Mouse (Mus musculus) hindbrain, embryonic 10.5 days (tissue): ENCODE data around the gene Plxdc2. TPM values are rescaled to one million over a fixed set of nuclear protein-coding genes. Genes with fewer than 3 reads are reported as not detected.

Experiments used
- DNase-seq: peaks from one replicate; pipeline ENCODE4 v3.0.0-alpha.2; 2017; ENCODE audit warnings: low spot score
- H3K27ac ChIP-seq: fragments of 300-500 bp; sonication (generic); 2 replicates; pipeline ENCODE4 v1.5.1; 2016; ENCODE audit warnings: mild to moderate bottlenecking, moderate library complexity
- H3K27me3 ChIP-seq: fragments of 300-500 bp; sonication (generic); 2 replicates; pipeline ENCODE4 v1.6.1; 2016; ENCODE audit warnings: mild to moderate bottlenecking; ENCODE audit not compliant: poor library complexity, insufficient read depth, severe bottlenecking
- H3K36me3 ChIP-seq: fragments of 300-500 bp; sonication (generic); 2 replicates; pipeline ENCODE4 v1.6.1; 2016; ENCODE audit warnings: mild to moderate bottlenecking, moderate library complexity
- H3K4me1 ChIP-seq: fragments of 300-500 bp; sonication (generic); replicated peaks from 2 replicates; pipeline ENCODE4 v1.6.1; 2016; ENCODE audit warnings: mild to moderate bottlenecking
- H3K4me3 ChIP-seq: fragments of 300-500 bp; sonication (generic); 2 replicates; pipeline ENCODE4 v1.5.1; 2016; ENCODE audit warnings: mild to moderate bottlenecking, moderate library complexity
- H3K9me3 ChIP-seq: fragments of 300-500 bp; sonication (generic); 2 replicates; pipeline ENCODE4 v1.6.1; 2016; ENCODE audit warnings: mild to moderate bottlenecking, moderate library complexity
- WGBS: fragments of 180-500 bp; shearing (Covaris S2); methylation state at CpG from one replicate; pipeline ENCODE4 v1.1.7; 2016; 5-methylcytosine and 5-hydroxymethylcytosine counted together
- polyA plus RNA-seq: library from polyadenylated mRNA; unstranded; fragments of >200 nt; fragmentation: Nextera tagmentation; extraction: Ambion mirVana; gene quantifications from 2 replicates; pipeline ENCODE4 v1.2.1, GENCODE M21; 2016

Plxdc2 gene
- polyA plus RNA-seq, result 13.4 and 14.5 TPM in 2 replicates

- under 1% methylated on average over 44 of the region's 45 CpGs for WGBS
- peaks cover 21% of the 10 kb centered on the region for H3K4me1 ChIP-seq
- DNase-seq, result peak; percentile 83
- no peaks in the 10 kb centered on the region for H3K9me3 ChIP-seq
- H3K4me3 ChIP-seq, result peak within 1 kb of the TSS; percentile 73
- H3K27me3 ChIP-seq, result peaks cover 9% of the 10 kb centered on the region
- no peaks in the 10 kb centered on the region for H3K36me3 ChIP-seq
- peak within 1 kb of the TSS; percentile 90 for H3K27ac ChIP-seq
Measured at GRCm38 (mm10) chr2:16356106-16356818, at the start of gene Plxdc2. Gene Plxdc2 (plus strand): TSS chr2:16356304.

DNA sequence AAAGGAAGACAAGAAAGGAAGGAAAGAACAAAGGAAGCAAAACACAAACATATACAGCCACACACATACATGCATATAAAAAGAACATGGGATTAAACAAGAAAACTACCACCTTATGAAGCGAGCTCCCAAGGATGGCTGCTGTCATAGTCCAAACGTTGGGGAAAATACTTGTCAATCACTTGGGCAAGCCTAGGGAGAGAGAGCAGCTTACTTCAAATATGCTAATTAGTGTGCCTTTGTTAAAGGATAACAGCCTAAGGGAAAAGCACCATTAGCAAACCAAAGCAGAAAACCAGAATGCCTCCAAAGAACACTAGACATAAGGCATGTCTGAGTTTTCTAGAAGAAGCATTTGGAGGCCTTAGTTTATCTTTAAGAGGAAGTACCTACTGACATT lies 45.7 kb upstream of the Plxdc2 start:
- no peaks in the 10 kb centered on the region for H3K27me3 ChIP-seq
- H3K4me1 ChIP-seq, result no peaks in the 10 kb centered on the region
- H3K9me3 ChIP-seq, result no peaks in the 10 kb centered on the region
- DNase-seq, result no peak
- 26% methylated on average over 2 of the region's 2 CpGs for WGBS
- H3K27ac ChIP-seq, result no peak overlapping the region
- no peak overlapping the region for H3K4me3 ChIP-seq
- no peaks in the 10 kb centered on the region for H3K36me3 ChIP-seq

DNA sequence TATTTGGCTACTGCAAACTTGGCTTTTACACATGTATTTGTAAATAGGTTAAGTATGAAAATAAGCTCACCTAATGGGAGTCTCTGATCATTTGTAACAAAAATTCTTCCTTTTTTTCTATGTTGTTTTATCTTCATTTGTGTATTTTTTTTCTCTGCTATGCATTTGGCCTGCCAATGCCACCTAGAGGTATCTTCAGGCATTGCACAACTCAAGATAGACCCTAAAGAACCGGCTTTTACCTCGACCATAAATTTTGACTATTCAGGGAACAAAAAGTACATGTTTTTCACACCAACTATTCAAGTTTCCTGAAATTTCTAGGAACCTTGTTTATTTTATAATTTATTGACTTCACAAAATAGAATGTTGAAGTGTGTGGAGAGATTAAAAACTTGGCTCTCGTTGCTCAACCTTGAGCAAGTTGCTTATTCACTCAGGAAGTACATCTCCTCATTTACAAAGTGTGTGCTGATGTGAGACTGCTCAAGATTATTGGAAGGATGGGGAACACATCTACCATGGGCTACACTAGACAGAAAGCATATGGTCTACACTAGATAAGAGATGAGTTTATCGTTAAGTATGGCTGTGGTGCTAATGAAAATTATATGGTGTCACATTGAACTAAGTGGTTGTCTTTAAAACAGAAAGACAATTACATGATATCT lies 43.6 kb upstream of the Plxdc2 start:
- no peaks in the 10 kb centered on the region for H3K36me3 ChIP-seq
- H3K9me3 ChIP-seq, result no peaks in the 10 kb centered on the region
- no peak overlapping the region for H3K27ac ChIP-seq
- H3K27me3 ChIP-seq, result no peaks in the 10 kb centered on the region
- no peak for DNase-seq
- H3K4me1 ChIP-seq, result no peaks in the 10 kb centered on the region
- no peak overlapping the region for H3K4me3 ChIP-seq
- WGBS, result 71% methylated on average over 4 of the region's 4 CpGs

GRCm38 (mm10) chr2:16335194-16335781 lies 20.8 kb upstream of the Plxdc2 start:
- no peak for DNase-seq
- no peak overlapping the region for H3K4me3 ChIP-seq
- WGBS, result 58% methylated on average over 4 of the region's 4 CpGs
- no peaks in the 10 kb centered on the region for H3K9me3 ChIP-seq
- H3K4me1 ChIP-seq, result no peaks in the 10 kb centered on the region
- no peak overlapping the region for H3K27ac ChIP-seq
- H3K27me3 ChIP-seq, result no peaks in the 10 kb centered on the region
- no peaks in the 10 kb centered on the region for H3K36me3 ChIP-seq

DNA sequence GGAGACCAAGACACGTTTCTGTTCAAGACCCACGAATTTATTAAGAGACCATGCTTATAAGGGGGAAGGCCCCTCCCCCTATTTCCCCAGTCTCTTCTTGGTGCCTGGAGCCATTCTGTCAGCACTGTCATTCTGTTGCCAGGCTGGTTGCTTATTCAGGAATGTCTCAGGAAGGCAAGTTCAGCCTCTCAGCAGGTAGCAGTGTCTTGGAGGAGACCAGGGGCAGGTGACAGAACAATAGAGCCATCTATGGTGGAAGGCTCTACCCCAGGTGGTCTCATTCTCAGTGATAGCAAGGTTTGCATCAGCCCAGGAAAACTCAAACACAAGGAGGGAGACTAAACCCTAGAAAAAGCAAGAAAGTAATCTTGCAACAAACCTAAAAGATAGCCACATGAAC lies 11.5 kb upstream of the Plxdc2 start:
- Histone ChIP-seq H3K4me3 (no peak overlapping the region), H3K27ac (no peak overlapping the region), H3K27me3 (no peaks in the 10 kb centered on the region), H3K9me3 (no peaks in the 10 kb centered on the region), H3K36me3 (no peaks in the 10 kb centered on the region), H3K4me1 (no peaks in the 10 kb centered on the region)
- WGBS, result 48% methylated on average over 2 of the region's 2 CpGs
- no peak for DNase-seq

GRCm38 (mm10) chr2:16351106-16351505 lies 5.0 kb upstream of the Plxdc2 start:
- WGBS, result 85% methylated on average over 3 of the region's 3 CpGs
- H3K27me3 ChIP-seq, result no peaks in the 10 kb centered on the region

GRCm38 (mm10) chr2:16355611-16356105 lies 446 bp upstream of the Plxdc2 start:
- no peaks in the 10 kb centered on the region for H3K36me3 ChIP-seq
- under 1% methylated on average over 22 of the region's 22 CpGs for WGBS
- peak; percentile 84 for DNase-seq
- H3K4me3 ChIP-seq, result peak overlapping the region; percentile 73
- H3K27ac ChIP-seq, result peak overlapping the region; percentile 90
- peaks cover 21% of the 10 kb centered on the region for H3K4me1 ChIP-seq
- H3K27me3 ChIP-seq, result peaks cover 9% of the 10 kb centered on the region
- H3K9me3 ChIP-seq, result no peaks in the 10 kb centered on the region

More at GRCm38 (mm10) chr2:16351106-16351505, 5.0 kb upstream of the Plxdc2 start:
- no peak for DNase-seq
- no peak overlapping the region for H3K4me3 ChIP-seq
- H3K4me1 ChIP-seq, result peaks cover 12% of the 10 kb centered on the region; the same call in 1 of the 2 replicates
- no peaks in the 10 kb centered on the region for H3K36me3 ChIP-seq
- no peaks in the 10 kb centered on the region for H3K9me3 ChIP-seq
- H3K27ac ChIP-seq, result no peak overlapping the region

DNA sequence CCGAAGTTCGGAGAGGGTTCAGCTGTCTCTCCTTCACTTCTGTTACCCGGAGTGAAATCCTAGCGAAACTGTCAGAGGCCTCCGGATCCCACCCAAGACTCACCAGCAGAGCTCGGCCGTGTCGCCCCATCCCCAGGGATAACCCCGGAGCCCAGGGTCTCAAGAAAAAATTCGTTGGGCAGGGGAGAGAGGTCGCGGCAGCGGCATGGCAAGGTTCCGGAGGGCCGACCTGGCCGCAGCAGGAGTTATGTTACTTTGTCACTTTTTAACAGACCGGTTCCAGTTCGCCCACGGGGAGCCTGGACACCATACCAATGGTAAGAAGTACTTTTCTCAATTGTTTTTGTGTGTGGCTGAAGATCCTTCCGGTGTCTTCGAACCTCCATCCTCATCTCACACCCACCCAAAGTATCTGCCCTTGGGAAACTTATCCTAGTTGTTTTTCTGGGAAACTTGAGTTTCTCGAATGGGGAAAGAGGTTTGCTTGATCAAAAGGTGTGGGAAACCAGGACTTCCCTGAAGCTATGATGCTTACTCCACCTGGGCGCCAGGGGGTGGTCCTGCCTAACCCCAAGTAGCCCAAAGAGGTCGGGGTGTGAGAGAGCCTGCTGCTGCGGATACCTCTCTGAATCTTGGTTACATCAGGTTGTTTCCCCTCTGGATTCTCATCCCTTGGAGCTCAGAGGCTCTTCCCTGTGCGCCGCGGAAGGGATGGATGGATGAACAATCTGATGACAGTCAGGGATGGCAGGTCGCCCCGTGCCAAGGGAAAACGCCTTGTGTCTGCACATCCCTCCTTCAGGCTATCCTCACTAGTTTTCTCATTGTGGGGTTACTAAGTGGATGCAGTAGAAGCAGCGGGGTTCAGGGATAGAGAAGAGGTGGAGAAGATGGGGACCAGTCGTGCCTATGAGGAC lies 1.1 kb downstream of the Plxdc2 start:
- H3K9me3 ChIP-seq, result no peaks in the 10 kb centered on the region
- H3K4me1 ChIP-seq, result peaks cover 21% of the 10 kb centered on the region
- WGBS, result 2% methylated on average over 33 of the region's 33 CpGs
- H3K36me3 ChIP-seq, result no peaks in the 10 kb centered on the region
- peaks cover 9% of the 10 kb centered on the region for H3K27me3 ChIP-seq
- peak; percentile 20 for DNase-seq
- peak overlapping the region; percentile 73 for H3K4me3 ChIP-seq
- H3K27ac ChIP-seq, result peak overlapping the region; percentile 90

- Histone ChIP-seq H3K9me3 (no peaks in the 10 kb centered on the region), H3K27me3 (peaks cover 9% of the 10 kb centered on the region), H3K36me3 (no peaks in the 10 kb centered on the region), H3K4me3 (peak overlapping the region; percentile 73), H3K4me1 (peaks cover 21% of the 10 kb centered on the region), H3K27ac (peak overlapping the region; percentile 50; the same call in 1 of the 2 replicates)
- no peak for DNase-seq
- 4% methylated on average over 1 of the region's 1 CpGs for WGBS
Measured at GRCm38 (mm10) chr2:16357946-16358345, 1.8 kb downstream of the Plxdc2 start.

DNA sequence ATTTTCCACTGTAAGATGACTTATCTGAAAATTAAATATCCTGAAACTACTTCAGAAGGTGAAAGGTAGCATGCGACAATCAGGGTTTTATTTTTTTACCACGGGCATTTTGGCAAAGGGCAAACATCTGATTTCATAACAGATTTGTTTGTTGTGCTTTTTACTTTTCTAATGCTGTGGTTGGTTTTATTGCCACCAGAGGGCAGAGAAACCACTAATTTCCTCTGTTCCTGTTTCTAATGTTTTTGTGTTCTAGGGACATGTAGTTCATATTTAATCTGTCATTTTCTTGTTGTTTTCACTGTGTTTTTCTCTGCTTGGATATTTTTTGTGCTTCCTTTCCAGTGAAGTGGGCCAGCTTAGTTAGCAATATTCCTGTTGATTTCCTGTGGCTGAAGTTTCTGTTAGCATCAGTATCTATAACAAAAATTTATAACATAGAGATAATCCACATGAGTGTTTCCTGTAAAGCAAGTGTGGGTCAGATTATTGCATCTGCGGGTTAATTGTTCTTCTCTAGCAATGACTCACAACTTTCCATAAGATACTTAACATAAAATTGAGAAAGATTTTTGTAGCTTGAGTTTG lies 3.3 kb downstream of the Plxdc2 start:
- Histone ChIP-seq H3K27ac (no peak overlapping the region), H3K4me3 (no peak overlapping the region), H3K9me3 (no peaks in the 10 kb centered on the region), H3K4me1 (peaks cover 21% of the 10 kb centered on the region), H3K36me3 (no peaks in the 10 kb centered on the region), H3K27me3 (peaks cover 9% of the 10 kb centered on the region)
- no peak for DNase-seq
- 75% methylated on average over 3 of the region's 3 CpGs for WGBS

- no peak overlapping the region for H3K4me3 ChIP-seq
- H3K9me3 ChIP-seq, result no peaks in the 10 kb centered on the region
- no peak overlapping the region for H3K27ac ChIP-seq
- WGBS, result 73% methylated on average over 1 of the region's 1 CpGs
- no peak for DNase-seq
- H3K27me3 ChIP-seq, result no peaks in the 10 kb centered on the region
- H3K4me1 ChIP-seq, result peaks cover 6% of the 10 kb centered on the region; the same call in 1 of the 2 replicates
- no peaks in the 10 kb centered on the region for H3K36me3 ChIP-seq
Measured at GRCm38 (mm10) chr2:16364749-16365148, 8.6 kb downstream of the Plxdc2 start.
